Mouse (Mus musculus): ENCODE measurements at regions not wholly inside any gene's neighbourhood (a gene's known extent, or its start where the extent isn't known, plus 50 kb on each side); places are given as distances from the start of the nearest gene placed in this dataset.

GRCm38 (mm10) chr6:58160852-58161251 is 57.8 kb downstream of the Vmn1r27 start:
- Histone ChIP-seq H3K9me3 (replicated peaks; ENCODE audit: control insufficient read depth, low read length) (no peaks in the 10 kb centered on the region), H3K27ac (ENCODE audit: low read length) (no peak overlapping the region), H3K36me3 (ENCODE audit: control insufficient read depth, insufficient read depth, low read length) (no peaks in the 10 kb centered on the region), H3K27me3 (ENCODE audit: control insufficient read depth, insufficient read depth, low read length) (no peaks in the 10 kb centered on the region), H3K9ac (ENCODE audit: low read length) (no peak overlapping the region), H3K4me3 (replicated peaks; ENCODE audit: low read length) (no peak overlapping the region), H3K4me2 (ENCODE audit: low read depth, low read length) (no peak overlapping the region), H3K4me1 (ENCODE audit: control insufficient read depth, insufficient read depth, low read length) (no peaks in the 10 kb centered on the region)
- 88% methylated on average over 3 of the region's 3 CpGs for WGBS
- ATAC-seq (ENCODE audit: insufficient read depth, low FRiP score): peak; percentile 34; the same call in 1 of the 2 replicates
